Mouse (Mus musculus): Measurements from ENCODE around the gene Akap5.

Akap5 gene

GRCm38 (mm10) chr12:76369206-76369977 is 44.7 kb downstream of the Akap5 start, which contains the start of gene Zbtb25:
Gene Zbtb25 (minus strand): TSS chr12:76369602.
- DNase-seq (ENCODE audit: low spot score in 2 of 2) = peak; percentile 80 to 84

- peak; percentile 83 to 88 for DNase-seq (ENCODE audit: low spot score in 2 of 2)
Observed at GRCm38 (mm10) chr12:76369978-76370830, 45.5 kb downstream of the Akap5 start, which contains the start of gene Zbtb1. Gene Zbtb1 (plus strand): TSS chr12:76370266.

- DNase-seq (ENCODE audit: low spot score in 2 of 2) = peak; percentile 76 to 83
Observed at GRCm38 (mm10) chr12:76370831-76371571, 46.3 kb downstream of the Akap5 start.

- DNase-seq (ENCODE audit: low spot score in 2 of 2) = no peak
Observed at GRCm38 (mm10) chr12:76372046-76372445, 47.4 kb downstream of the Akap5 start.

- DNase-seq (ENCODE audit: low spot score in 2 of 2) = peak; percentile 45 to 69
Observed at GRCm38 (mm10) chr12:76372881-76373818, 48.5 kb downstream of the Akap5 start.

GRCm38 (mm10) chr12:76373991-76374390 is 49.3 kb downstream of the Akap5 start:
- DNase-seq (ENCODE audit: low spot score in 2 of 2) = no peak

GRCm38 (mm10) chr12:76374911-76375310 is 50.2 kb downstream of the Akap5 start:
- DNase-seq (ENCODE audit: low spot score in 2 of 2) = no peak

GRCm38 (mm10) chr12:76375506-76375905 is 50.8 kb downstream of the Akap5 start:
- DNase-seq (ENCODE audit: low spot score in 2 of 2) = no peak

- peak in 1 of 2 experiments; percentile 62 for DNase-seq (ENCODE audit: low spot score in 2 of 2)
Observed at GRCm38 (mm10) chr12:76376649-76377048, 52.0 kb downstream of the Akap5 start.

- peak in 1 of 2 experiments; percentile 38 for DNase-seq (ENCODE audit: low spot score in 2 of 2)
Observed at GRCm38 (mm10) chr12:76377059-76377458, 52.4 kb downstream of the Akap5 start.

- DNase-seq (ENCODE audit: low spot score in 2 of 2) = no peak
Observed at GRCm38 (mm10) chr12:76377726-76378125, 53.0 kb downstream of the Akap5 start.

- no peak for DNase-seq (ENCODE audit: low spot score in 2 of 2)
Observed at GRCm38 (mm10) chr12:76378556-76378955, 53.9 kb downstream of the Akap5 start.

GRCm38 (mm10) chr12:76380151-76380550 is 55.5 kb downstream of the Akap5 start:
- no peak for DNase-seq (ENCODE audit: low spot score in 2 of 2)
